Mouse (Mus musculus): Measurements from ENCODE around the gene Olfr952. TPM values are rescaled to one million over a fixed set of nuclear protein-coding genes. Genes with fewer than 3 reads are reported as not detected.

Olfr952 gene
- total RNA-seq (2021) = not detected

DNA sequence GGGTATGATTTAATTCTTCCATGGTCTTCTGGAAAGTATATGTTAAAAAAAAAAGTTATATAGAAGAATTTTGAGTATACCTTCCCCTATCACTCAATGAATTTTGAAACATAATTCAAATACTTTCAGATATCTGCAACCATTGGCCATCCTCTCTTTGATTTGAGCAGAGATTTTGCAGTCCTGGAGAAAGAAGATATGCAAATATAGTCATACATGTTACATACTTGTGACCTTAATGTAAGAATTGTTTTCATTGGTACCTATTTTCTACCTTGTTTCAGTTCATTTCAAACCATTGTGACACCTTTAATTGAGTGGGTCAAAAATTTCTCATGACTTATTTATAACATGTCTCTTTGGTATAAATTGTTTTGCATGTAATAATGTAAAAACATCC, at the start of gene Olfr952:
Gene Olfr952, minus strand, starts transcription at position 101 of the 400 bp plus-strand sequence.
- DNase-seq = no peak

DNA sequence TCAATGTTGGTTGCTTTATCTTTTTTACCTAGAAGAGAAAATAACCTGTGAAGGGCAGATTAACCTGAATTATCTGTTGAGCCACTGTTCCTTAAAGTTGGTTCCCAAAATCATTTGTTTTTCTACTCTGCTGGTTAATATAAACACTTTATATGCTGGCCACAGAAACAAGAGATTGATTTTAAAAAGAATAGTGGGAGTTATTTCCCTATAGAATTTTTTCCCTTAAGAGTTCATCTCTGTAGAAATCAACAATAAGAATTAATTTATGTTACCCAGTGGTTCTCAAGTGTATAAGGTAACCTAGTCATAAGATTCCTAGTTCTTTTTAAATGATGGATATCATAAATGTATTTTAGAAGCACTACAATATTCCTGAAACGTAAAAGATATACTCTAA, 44.9 kb upstream of the Olfr952 start, which contains the start of gene Olfr955:
Gene Olfr955, minus strand, starts transcription at position 101 of the 400 bp plus-strand sequence.
- intact Hi-C loops (cut with DNase I) = loop anchor here (5.0 kb wide), 1 partner anchor 40 kb away; no protein-coding TSS in a partner anchor

More for the DNA sequence above, at the start of gene Olfr952:
- intact Hi-C loops (cut with DNase I) = no loop called here

DNA sequence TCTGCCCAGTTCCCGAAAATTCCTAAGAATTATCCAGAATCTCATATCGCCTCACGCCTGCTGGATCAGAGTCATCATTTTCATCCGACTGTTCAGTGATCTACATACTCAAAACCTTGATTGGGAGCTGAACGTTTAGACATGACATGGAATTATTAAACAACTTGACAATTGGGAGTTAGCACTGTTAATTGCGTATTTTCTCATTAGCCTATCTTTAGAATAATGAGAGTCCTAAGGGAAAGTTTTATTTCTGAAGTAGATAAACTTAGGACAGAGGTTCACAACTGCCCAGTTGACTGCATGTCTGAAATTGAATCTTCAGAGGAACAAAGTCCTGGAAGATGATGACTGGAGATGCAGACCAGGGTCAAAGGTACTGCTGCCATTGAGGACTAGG, 29.5 kb upstream of the Olfr952 start, which contains the start of gene Olfr954:
Gene Olfr954, plus strand, starts transcription at position 301 of the 400 bp plus-strand sequence.
- DNase-seq = no peak
- intact Hi-C loops (cut with DNase I) = no loop called here

More for the DNA sequence above, 44.9 kb upstream of the Olfr952 start, which contains the start of gene Olfr955:
- DNase-seq = no peak

DNA sequence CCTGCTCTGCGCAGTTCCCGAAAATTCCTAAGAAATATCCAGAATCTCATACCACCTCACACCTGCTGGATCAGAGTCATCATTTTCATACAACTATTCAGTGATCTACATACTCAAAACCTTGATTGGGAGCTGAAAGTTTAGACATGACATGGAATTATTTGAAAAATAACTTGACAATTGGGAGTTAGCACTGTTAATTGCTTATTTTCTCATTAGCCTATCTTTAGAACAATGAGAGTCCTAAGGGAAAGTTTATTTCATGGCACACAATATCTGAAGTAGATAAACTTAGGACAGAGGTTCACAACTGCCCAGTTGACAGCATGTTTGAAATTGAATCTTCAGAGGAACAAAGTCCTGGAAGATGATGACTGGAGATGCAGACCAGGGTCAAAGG, 39.8 kb downstream of the Olfr952 start, which contains the start of gene Olfr951:
Gene Olfr951, plus strand, starts transcription at position 301 of the 400 bp plus-strand sequence.
- intact Hi-C loops (cut with DNase I) = no loop called here
- no peak for DNase-seq

Other genes starting within 250 kb of the Olfr952 start
- not detected for gene Olfr944, start 225.2 kb downstream of the Olfr952 start, total RNA-seq (2021)
- gene Olfr1537, start 177.2 kb downstream of the Olfr952 start, total RNA-seq (2021) = not detected
- not detected for gene Olfr945, start 150.3 kb downstream of the Olfr952 start, total RNA-seq (2021)
- not detected for gene Olfr948, start 101.1 kb downstream of the Olfr952 start, total RNA-seq (2021)
- not detected for gene Olfr951, start 39.7 kb downstream of the Olfr952 start, total RNA-seq (2021)
- not detected for gene Olfr954, start 29.6 kb upstream of the Olfr952 start, total RNA-seq (2021)
- not detected for gene Olfr955, start 44.8 kb upstream of the Olfr952 start, total RNA-seq (2021)
- gene Olfr44, start 66.8 kb upstream of the Olfr952 start, total RNA-seq (2021) = not detected
- gene Olfr957, start 88.7 kb upstream of the Olfr952 start, total RNA-seq (2021) = not detected
- not detected for gene Olfr958, start 126.9 kb upstream of the Olfr952 start, total RNA-seq (2021)
- gene Olfr959, start 148.4 kb upstream of the Olfr952 start, total RNA-seq (2021) = not detected
- under 1 TPM; 0.14 to 0.64 TPM for gene AW551984, start 177.3 kb upstream of the Olfr952 start, total RNA-seq (2021)
- not detected for gene Olfr148, start 183.5 kb upstream of the Olfr952 start, total RNA-seq (2021)
- gene Olfr960, start 194.2 kb upstream of the Olfr952 start, total RNA-seq (2021) = not detected
- gene Olfr961, start 217.9 kb upstream of the Olfr952 start, total RNA-seq (2021) = not detected
- not detected for gene Olfr963, start 240.1 kb upstream of the Olfr952 start, total RNA-seq (2021)